Mouse (Mus musculus): ENCODE results near the gene Mtg2. TPM values are rescaled to one million over a fixed set of nuclear protein-coding genes. Genes with fewer than 3 reads are reported as not detected.

Gene Mtg2
- total and polyA plus RNA-seq, 3 experiments: 23.5 to 24.7 (median 24.1) TPM

- no peaks in the 10 kb centered on the region for H3K9me3 ChIP-seq (replicated peaks; ENCODE audit: low read length)
- TF ChIP-seq SMC3 (IDR thresholded peaks at IDR 0.05; ENCODE audit: low read depth, low read length): no peak
- peak in 1 of 2 experiments; percentile 8; a peak in 1 of 4 replicates for TF ChIP-seq CTCF (conservative IDR thresholded peaks at IDR 0.05 in 1 of 2, IDR thresholded peaks at IDR 0.05 in 1 of 2; ENCODE audit: low read depth in 2 of 2, low read length in 2 of 2)
- H3K4me2 ChIP-seq (ENCODE audit: insufficient read depth, low read depth, poor library complexity, severe bottlenecking): no peak overlapping the region
- no peak overlapping the region for H3K4me3 ChIP-seq (replicated peaks in 1 of 3; ENCODE audit: low read depth in 2 of 3, low read length in 2 of 3, poor library complexity in 1 of 3)
- no peaks in the 10 kb centered on the region for H3K36me3 ChIP-seq (replicated peaks in 1 of 2; ENCODE audit: control insufficient read depth in 1 of 2, insufficient read depth in 1 of 2, low read length in 1 of 2)
- no peak overlapping the region for H3K9ac ChIP-seq (ENCODE audit: insufficient read depth, low read depth)
- peaks cover 10 to 18% of the 10 kb centered on the region in 2 experiments for H3K4me1 ChIP-seq (ENCODE audit: control insufficient read depth in 1 of 2, insufficient read depth in 2 of 2)
- no peaks in the 10 kb centered on the region for H3K79me2 ChIP-seq (replicated peaks; ENCODE audit: control insufficient read depth, extremely low read depth, insufficient read depth, poor library complexity, severe bottlenecking)
- dilution Hi-C loops (cut with MboI; ENCODE audit: extremely low pct_ligation_motif_present, extremely low pct_unique_long_range_greater_than_20kb, low sequenced_read_pairs) (no loop called here), in situ Hi-C loops (cut with MboI; ENCODE audit: low pct_ligation_motif_present, low pct_unique_long_range_greater_than_20kb, low sequenced_read_pairs) (no loop called here)
- no peak overlapping the region for H3K27ac ChIP-seq (ENCODE audit: insufficient read depth, low read depth)
- peaks cover 86% of the 10 kb centered on the region for H3K27me3 ChIP-seq (replicated peaks)
- no peak for DNase-seq (ENCODE audit: extremely low read depth)
These were observed 27.8 kb downstream of the Mtg2 start for GRCm38 (mm10) chr2:180098167-180098566.

- Histone ChIP-seq H3K4me1 (ENCODE audit: control insufficient read depth in 1 of 2, insufficient read depth in 2 of 2) (peaks cover 12 to 18% of the 10 kb centered on the region in 2 experiments), H3K4me3 (replicated peaks in 1 of 3; ENCODE audit: low read depth in 2 of 3, low read length in 2 of 3, poor library complexity in 1 of 3) (no peak overlapping the region), H3K27ac (ENCODE audit: insufficient read depth, low read depth) (no peak overlapping the region), H3K79me2 (replicated peaks; ENCODE audit: control insufficient read depth, extremely low read depth, insufficient read depth, poor library complexity, severe bottlenecking) (no peaks in the 10 kb centered on the region), H3K27me3 (replicated peaks) (peaks cover 90% of the 10 kb centered on the region), H3K9me3 (replicated peaks; ENCODE audit: low read length) (peaks cover 5% of the 10 kb centered on the region), H3K4me2 (ENCODE audit: insufficient read depth, low read depth, poor library complexity, severe bottlenecking) (peak overlapping the region; percentile 51), H3K9ac (ENCODE audit: insufficient read depth, low read depth) (no peak overlapping the region), H3K36me3 (replicated peaks in 1 of 2; ENCODE audit: control insufficient read depth in 1 of 2, insufficient read depth in 1 of 2, low read length in 1 of 2) (no peaks in the 10 kb centered on the region)
- dilution Hi-C loops (cut with MboI; ENCODE audit: extremely low pct_ligation_motif_present, extremely low pct_unique_long_range_greater_than_20kb, low sequenced_read_pairs): no loop called here
- in situ Hi-C loops (cut with MboI; ENCODE audit: low pct_ligation_motif_present, low pct_unique_long_range_greater_than_20kb, low sequenced_read_pairs): no loop called here
- DNase-seq (ENCODE audit: extremely low read depth): no peak
- TF ChIP-seq E2F4 (IDR thresholded peaks at IDR 0.05; ENCODE audit: insufficient replicate concordance, low read depth, low read length) (no peak), ZKSCAN1 (IDR thresholded peaks at IDR 0.05; ENCODE audit: borderline replicate concordance, low read depth, low read length) (no peak), JUN (IDR thresholded peaks at IDR 0.05; ENCODE audit: insufficient read depth, low read depth, low read length) (no peak), KAT2A (IDR thresholded peaks at IDR 0.05; ENCODE audit: insufficient replicate concordance, low read length) (no peak), TBP (conservative IDR thresholded peaks at IDR 0.05; ENCODE audit: low read depth, low read length) (no peak), ELF1 (IDR thresholded peaks at IDR 0.05; ENCODE audit: low read depth, low read length) (no peak), ZC3H11A (IDR thresholded peaks at IDR 0.05; ENCODE audit: low read depth, low read length) (no peak), POLR2A (IDR thresholded peaks at IDR 0.05; ENCODE audit: low read depth, low read length) (no peak), SMC3 (IDR thresholded peaks at IDR 0.05; ENCODE audit: low read depth, low read length) (no peak), MEF2A (IDR thresholded peaks at IDR 0.05; ENCODE audit: borderline replicate concordance, low read depth, low read length) (no peak)
These were observed 29.1 kb downstream of the Mtg2 start for GRCm38 (mm10) chr2:180099529-180099928.

- H3K4me1 ChIP-seq (ENCODE audit: control insufficient read depth in 1 of 2, insufficient read depth in 2 of 2): peaks cover 12 to 18% of the 10 kb centered on the region in 2 experiments
- no peaks in the 10 kb centered on the region for H3K79me2 ChIP-seq (replicated peaks; ENCODE audit: control insufficient read depth, extremely low read depth, insufficient read depth, poor library complexity, severe bottlenecking)
- dilution Hi-C loops (cut with MboI; ENCODE audit: extremely low pct_ligation_motif_present, extremely low pct_unique_long_range_greater_than_20kb, low sequenced_read_pairs): no loop called here
- in situ Hi-C loops (cut with MboI; ENCODE audit: low pct_ligation_motif_present, low pct_unique_long_range_greater_than_20kb, low sequenced_read_pairs): no loop called here
- H3K27me3 ChIP-seq (replicated peaks): peaks cover 79% of the 10 kb centered on the region
- no peak for DNase-seq (ENCODE audit: extremely low read depth)
- no peaks in the 10 kb centered on the region for H3K36me3 ChIP-seq (replicated peaks in 1 of 2; ENCODE audit: control insufficient read depth in 1 of 2, insufficient read depth in 1 of 2, low read length in 1 of 2)
- no peak overlapping the region for H3K27ac ChIP-seq (ENCODE audit: insufficient read depth, low read depth)
- peak overlapping the region; percentile 65; the same call in 1 of the 2 replicates for H3K4me2 ChIP-seq (ENCODE audit: insufficient read depth, low read depth, poor library complexity, severe bottlenecking)
- H3K4me3 ChIP-seq (replicated peaks in 1 of 3; ENCODE audit: low read depth in 2 of 3, low read length in 2 of 3, poor library complexity in 1 of 3): no peak overlapping the region
- TF ChIP-seq ZNF384 (IDR thresholded peaks at IDR 0.05; ENCODE audit: low read depth, low read length) (no peak), MAX (IDR thresholded peaks at IDR 0.05; ENCODE audit: low read length) (no peak), JUN (IDR thresholded peaks at IDR 0.05; ENCODE audit: insufficient read depth, low read depth, low read length) (no peak), PAX5 (IDR thresholded peaks at IDR 0.05; ENCODE audit: low read length) (no peak), EP300 (IDR thresholded peaks at IDR 0.05; ENCODE audit: low read length) (no peak), POLR2A (IDR thresholded peaks at IDR 0.05; ENCODE audit: low read depth, low read length) (no peak), NELFE (IDR thresholded peaks at IDR 0.05; ENCODE audit: low read depth, low read length) (no peak), MYC (IDR thresholded peaks at IDR 0.05; ENCODE audit: low read depth, low read length) (no peak)
- no peak overlapping the region for H3K9ac ChIP-seq (ENCODE audit: insufficient read depth, low read depth)
- peaks cover 7% of the 10 kb centered on the region for H3K9me3 ChIP-seq (replicated peaks; ENCODE audit: low read length)
These were observed 33.0 kb downstream of the Mtg2 start for GRCm38 (mm10) chr2:180103151-180103977.
